Mouse (Mus musculus) hindbrain, embryonic 15.5 days (tissue): ENCODE measurements at regions not wholly inside any gene's neighbourhood (a gene's known extent, or its start where the extent isn't known, plus 50 kb on each side); places are given as distances from the start of the nearest gene placed in this dataset.

Experiments
- ATAC-seq: fragments of 200-750 bp; cut with Nextera tagmentation; 2 replicates; pipeline ENCODE4 v1.8.0; 2017; ENCODE audit warnings: low read depth, moderate number of reproducible peaks, moderate TSS enrichment; ENCODE audit not compliant: low FRiP score
- H3K27ac ChIP-seq: fragments of 300-500 bp; sonication (generic); replicated peaks from 2 replicates; pipeline ENCODE4 v1.5.1; 2015; ENCODE audit warnings: mild to moderate bottlenecking, inconsistent platforms
- H3K27me3 ChIP-seq: fragments of 300-500 bp; sonication (generic); 2 replicates; pipeline ENCODE4 v1.6.1; 2015; ENCODE audit warnings: control low read depth, inconsistent platforms
- H3K36me3 ChIP-seq: fragments of 300-500 bp; sonication (generic); 2 replicates; pipeline ENCODE4 v1.6.1; 2015; ENCODE audit warnings: control low read depth, inconsistent platforms
- H3K4me1 ChIP-seq: fragments of 300-500 bp; sonication (generic); replicated peaks from 2 replicates; pipeline ENCODE4 v1.6.1; 2015; ENCODE audit warnings: control low read depth, inconsistent platforms
- H3K4me2 ChIP-seq: fragments of 300-500 bp; sonication (generic); 2 replicates; pipeline ENCODE4 v1.6.1; 2015; ENCODE audit warnings: moderate library complexity, mild to moderate bottlenecking, inconsistent platforms
- H3K4me3 ChIP-seq: fragments of 300-500 bp; sonication (generic); 2 replicates; pipeline ENCODE4 v1.5.1; 2015; ENCODE audit warnings: mild to moderate bottlenecking, inconsistent platforms
- H3K9ac ChIP-seq: fragments of 300-500 bp; sonication (generic); 2 replicates; pipeline ENCODE4 v1.6.1; 2015; ENCODE audit warnings: inconsistent platforms
- H3K9me3 ChIP-seq: fragments of 300-500 bp; sonication (generic); 2 replicates; pipeline ENCODE4 v1.6.1; 2016; ENCODE audit warnings: control low read depth, inconsistent platforms
- WGBS: fragments of 180-500 bp; shearing (Covaris S2); methylation state at CpG from one replicate; pipeline ENCODE4 v1.1.7; 2015; 5-methylcytosine and 5-hydroxymethylcytosine counted together

- WGBS = 65% methylated on average over 7 of the region's 7 CpGs
- H3K4me2 ChIP-seq = no peak overlapping the region
- H3K27ac ChIP-seq = no peak overlapping the region
Observed at GRCm38 (mm10) chr1:63916907-63917650, 148.0 kb upstream of the 4933402D24Rik start.

GRCm38 (mm10) chr1:63910765-63911164, 141.7 kb upstream of the 4933402D24Rik start:
- H3K4me3 ChIP-seq = no peak overlapping the region
- no peaks in the 10 kb centered on the region for H3K36me3 ChIP-seq
- WGBS = 78% methylated on average over 3 of the region's 3 CpGs
- no peak overlapping the region for H3K9ac ChIP-seq
- H3K4me1 ChIP-seq = no peaks in the 10 kb centered on the region
- no peak for ATAC-seq
- no peak overlapping the region for H3K27ac ChIP-seq
- no peaks in the 10 kb centered on the region for H3K27me3 ChIP-seq
- no peak overlapping the region for H3K4me2 ChIP-seq
- H3K9me3 ChIP-seq = no peaks in the 10 kb centered on the region

More at GRCm38 (mm10) chr1:63916907-63917650, 148.0 kb upstream of the 4933402D24Rik start:
- no peaks in the 10 kb centered on the region for H3K9me3 ChIP-seq
- H3K27me3 ChIP-seq = no peaks in the 10 kb centered on the region
- ATAC-seq = no peak
- no peaks in the 10 kb centered on the region for H3K4me1 ChIP-seq
- no peak overlapping the region for H3K9ac ChIP-seq
- H3K4me3 ChIP-seq = no peak overlapping the region
- no peaks in the 10 kb centered on the region for H3K36me3 ChIP-seq

GRCm38 (mm10) chr1:63909191-63909590, 140.1 kb upstream of the 4933402D24Rik start:
- no peaks in the 10 kb centered on the region for H3K27me3 ChIP-seq
- WGBS = 88% methylated on average over 2 of the region's 2 CpGs
- no peak overlapping the region for H3K4me3 ChIP-seq
- no peak overlapping the region for H3K27ac ChIP-seq
- no peaks in the 10 kb centered on the region for H3K9me3 ChIP-seq
- ATAC-seq = no peak
- no peak overlapping the region for H3K4me2 ChIP-seq
- no peaks in the 10 kb centered on the region for H3K4me1 ChIP-seq
- no peak overlapping the region for H3K9ac ChIP-seq
- no peaks in the 10 kb centered on the region for H3K36me3 ChIP-seq

GRCm38 (mm10) chr1:63903620-63904019, 134.6 kb upstream of the 4933402D24Rik start:
- Histone ChIP-seq H3K9me3 (no peaks in the 10 kb centered on the region), H3K9ac (no peak overlapping the region), H3K36me3 (no peaks in the 10 kb centered on the region), H3K27me3 (no peaks in the 10 kb centered on the region), H3K4me3 (no peak overlapping the region), H3K27ac (no peak overlapping the region), H3K4me1 (peaks cover 6% of the 10 kb centered on the region; the same call in 1 of the 2 replicates), H3K4me2 (no peak overlapping the region)
- 91% methylated on average over 4 of the region's 4 CpGs for WGBS
- ATAC-seq = no peak

GRCm38 (mm10) chr1:63903201-63903600, 134.1 kb upstream of the 4933402D24Rik start:
- H3K27ac ChIP-seq = no peak overlapping the region
- 65% methylated on average over 3 of the region's 3 CpGs for WGBS
- H3K4me2 ChIP-seq = no peak overlapping the region
- H3K9me3 ChIP-seq = no peaks in the 10 kb centered on the region
- ATAC-seq = no peak
- no peaks in the 10 kb centered on the region for H3K36me3 ChIP-seq
- no peak overlapping the region for H3K9ac ChIP-seq
- H3K27me3 ChIP-seq = no peaks in the 10 kb centered on the region
- no peak overlapping the region for H3K4me3 ChIP-seq
- H3K4me1 ChIP-seq = peaks cover 6% of the 10 kb centered on the region; the same call in 1 of the 2 replicates

- no peak overlapping the region for H3K4me3 ChIP-seq
- peaks cover 6% of the 10 kb centered on the region; the same call in 1 of the 2 replicates for H3K4me1 ChIP-seq
- H3K9me3 ChIP-seq = no peaks in the 10 kb centered on the region
- H3K27me3 ChIP-seq = no peaks in the 10 kb centered on the region
- 28% methylated on average over 1 of the region's 1 CpGs for WGBS
- no peak overlapping the region for H3K27ac ChIP-seq
- H3K4me2 ChIP-seq = no peak overlapping the region
- H3K36me3 ChIP-seq = no peaks in the 10 kb centered on the region
- ATAC-seq = no peak
- no peak overlapping the region for H3K9ac ChIP-seq
Observed at GRCm38 (mm10) chr1:63902391-63902790, 133.3 kb upstream of the 4933402D24Rik start.

GRCm38 (mm10) chr1:63899631-63900577, 130.8 kb upstream of the 4933402D24Rik start:
- H3K4me2 ChIP-seq = no peak overlapping the region
- no peak overlapping the region for H3K4me3 ChIP-seq
- no peak overlapping the region for H3K9ac ChIP-seq
- H3K27ac ChIP-seq = 0 out of 2 replicates have a peak overlapping the region, but pooled peaks have one; percentile 20
- no peaks in the 10 kb centered on the region for H3K36me3 ChIP-seq
- peaks cover 6% of the 10 kb centered on the region; the same call in 1 of the 2 replicates for H3K4me1 ChIP-seq
- 57% methylated on average over 10 of the region's 10 CpGs for WGBS
- 0 out of 2 replicates have a peak, but pooled peaks have one; percentile 48 for ATAC-seq
- H3K27me3 ChIP-seq = no peaks in the 10 kb centered on the region
- no peaks in the 10 kb centered on the region for H3K9me3 ChIP-seq

GRCm38 (mm10) chr1:63898766-63899165, 129.7 kb upstream of the 4933402D24Rik start:
- Histone ChIP-seq H3K27ac (no peak overlapping the region), H3K9ac (no peak overlapping the region), H3K9me3 (no peaks in the 10 kb centered on the region), H3K27me3 (no peaks in the 10 kb centered on the region), H3K4me1 (peaks cover 6% of the 10 kb centered on the region; the same call in 1 of the 2 replicates), H3K4me2 (no peak overlapping the region), H3K4me3 (no peak overlapping the region), H3K36me3 (no peaks in the 10 kb centered on the region)
- 89% methylated on average over 2 of the region's 2 CpGs for WGBS
- ATAC-seq = no peak

- Histone ChIP-seq H3K4me2 (no peak overlapping the region), H3K27me3 (no peaks in the 10 kb centered on the region), H3K27ac (no peak overlapping the region), H3K4me1 (peaks cover 6% of the 10 kb centered on the region; the same call in 1 of the 2 replicates), H3K9me3 (no peaks in the 10 kb centered on the region), H3K36me3 (no peaks in the 10 kb centered on the region), H3K9ac (no peak overlapping the region), H3K4me3 (no peak overlapping the region)
- 59% methylated on average over 2 of the region's 2 CpGs for WGBS
- no peak for ATAC-seq
Observed at GRCm38 (mm10) chr1:63897556-63897955, 128.5 kb upstream of the 4933402D24Rik start.

- ATAC-seq = no peak
- Histone ChIP-seq H3K4me1 (no peaks in the 10 kb centered on the region), H3K4me2 (no peak overlapping the region), H3K4me3 (no peak overlapping the region), H3K36me3 (no peaks in the 10 kb centered on the region), H3K27me3 (no peaks in the 10 kb centered on the region), H3K27ac (no peak overlapping the region), H3K9ac (no peak overlapping the region), H3K9me3 (no peaks in the 10 kb centered on the region)
- WGBS = 80% methylated on average over 3 of the region's 3 CpGs
Observed at GRCm38 (mm10) chr1:63879570-63879969, 110.5 kb upstream of the 4933402D24Rik start.

GRCm38 (mm10) chr1:63876589-63877251, 107.7 kb upstream of the 4933402D24Rik start:
- no peak for ATAC-seq
- Histone ChIP-seq H3K4me2 (no peak overlapping the region), H3K27ac (0 out of 2 replicates have a peak overlapping the region, but pooled peaks have one; percentile 8), H3K4me1 (no peaks in the 10 kb centered on the region), H3K36me3 (no peaks in the 10 kb centered on the region), H3K9ac (no peak overlapping the region), H3K9me3 (no peaks in the 10 kb centered on the region), H3K27me3 (no peaks in the 10 kb centered on the region), H3K4me3 (no peak overlapping the region)
- 83% methylated on average over 5 of the region's 5 CpGs for WGBS
